Mouse (Mus musculus) lung, embryonic 16.5 days (tissue): ENCODE results near the gene Ubash3a. TPM values are rescaled to one million over a fixed set of nuclear protein-coding genes. Genes with fewer than 3 reads are reported as not detected.

Experiments
- ATAC-seq: fragments of 200-750 bp; cut with Nextera tagmentation; 2 replicates; pipeline ENCODE4 v1.8.0; 2017; ENCODE audit warnings: low read depth, mild to moderate bottlenecking, moderate library complexity
- H3K27ac ChIP-seq: fragments of 300-500 bp; sonication (generic); 2 replicates; pipeline ENCODE4 v1.5.1; 2014; ENCODE audit warnings: mild to moderate bottlenecking, control low read depth, low read length
- H3K27me3 ChIP-seq: fragments of 300-500 bp; sonication (generic); 2 replicates; pipeline ENCODE4 v1.6.1; 2014; ENCODE audit warnings: low read depth, low read length, mixed read lengths; ENCODE audit not compliant: control insufficient read depth, insufficient read depth
- H3K36me3 ChIP-seq: fragments of 300-500 bp; sonication (generic); 2 replicates; pipeline ENCODE4 v1.6.1; 2014; ENCODE audit warnings: low read length; ENCODE audit not compliant: control insufficient read depth, insufficient read depth
- H3K4me1 ChIP-seq: fragments of 300-500 bp; sonication (generic); replicated peaks from 2 replicates; pipeline ENCODE4 v1.6.1; 2014; ENCODE audit warnings: low read length, mixed read lengths; ENCODE audit not compliant: control insufficient read depth, insufficient read depth
- H3K4me2 ChIP-seq: fragments of 300-500 bp; sonication (generic); 2 replicates; pipeline ENCODE4 v1.6.1; 2014; ENCODE audit warnings: low read depth, low read length, control low read depth
- H3K4me3 ChIP-seq: fragments of 300-500 bp; sonication (generic); 2 replicates; pipeline ENCODE4 v1.5.1; 2014; ENCODE audit warnings: mild to moderate bottlenecking, low read length, control low read depth
- H3K9ac ChIP-seq: fragments of 300-500 bp; sonication (generic); 2 replicates; pipeline ENCODE4 v1.6.1; 2014; ENCODE audit warnings: low read length, control low read depth
- H3K9me3 ChIP-seq: fragments of 300-500 bp; sonication (generic); 2 replicates; pipeline ENCODE4 v1.6.1; 2016; ENCODE audit warnings: low read length; ENCODE audit not compliant: control insufficient read depth
- WGBS: fragments of 180-500 bp; shearing (Covaris S2); extraction: QIAGEN DNeasy Blood & Tissue Kit; methylation state at CpG from one replicate; pipeline ENCODE4 v1.1.7; 2014; 5-methylcytosine and 5-hydroxymethylcytosine counted together
- polyA plus RNA-seq: library from polyadenylated mRNA; unstranded; fragments of >200 nt; fragmentation: Nextera tagmentation; extraction: Ambion mirVana; gene quantifications from 2 replicates; pipeline ENCODE4 v1.2.1, GENCODE M21; 2015

The Ubash3a gene
- polyA plus RNA-seq, 1 experiment from 2014 or later, result 0.90 TPM

- Histone ChIP-seq H3K9ac (no peak overlapping the region), H3K36me3 (no peaks in the 10 kb centered on the region), H3K27me3 (no peaks in the 10 kb centered on the region), H3K4me1 (no peaks in the 10 kb centered on the region), H3K4me2 (no peak overlapping the region), H3K9me3 (no peaks in the 10 kb centered on the region), H3K4me3 (no peak overlapping the region), H3K27ac (no peak overlapping the region)
- 53% methylated on average over 5 of the region's 5 CpGs for WGBS
- no peak for ATAC-seq
Measured at GRCm38 (mm10) chr17:31253951-31254350, 46.3 kb downstream of the Ubash3a start.

- Histone ChIP-seq H3K4me1 (no peaks in the 10 kb centered on the region), H3K9me3 (no peaks in the 10 kb centered on the region), H3K4me3 (no peak overlapping the region), H3K4me2 (no peak overlapping the region), H3K36me3 (no peaks in the 10 kb centered on the region), H3K9ac (no peak overlapping the region), H3K27me3 (no peaks in the 10 kb centered on the region), H3K27ac (no peak overlapping the region)
- ATAC-seq, result peak; percentile 68
- WGBS, result 10% methylated on average over 7 of the region's 9 CpGs
Measured at GRCm38 (mm10) chr17:31254463-31254931, 46.8 kb downstream of the Ubash3a start.

- 86% methylated on average over 1 of the region's 1 CpGs for WGBS
- Histone ChIP-seq H3K4me1 (no peaks in the 10 kb centered on the region), H3K9me3 (no peaks in the 10 kb centered on the region), H3K36me3 (no peaks in the 10 kb centered on the region), H3K9ac (no peak overlapping the region), H3K27me3 (no peaks in the 10 kb centered on the region), H3K27ac (no peak overlapping the region), H3K4me3 (no peak overlapping the region), H3K4me2 (no peak overlapping the region)
- ATAC-seq, result no peak
Measured at GRCm38 (mm10) chr17:31257149-31257548, 49.5 kb downstream of the Ubash3a start.

GRCm38 (mm10) chr17:31257898-31258297, 50.2 kb downstream of the Ubash3a start:
- Histone ChIP-seq H3K4me3 (no peak overlapping the region), H3K27me3 (no peaks in the 10 kb centered on the region), H3K4me2 (no peak overlapping the region), H3K4me1 (no peaks in the 10 kb centered on the region), H3K9me3 (no peaks in the 10 kb centered on the region), H3K36me3 (no peaks in the 10 kb centered on the region), H3K27ac (no peak overlapping the region), H3K9ac (no peak overlapping the region)
- ATAC-seq, result no peak
- 82% methylated on average over 12 of the region's 12 CpGs for WGBS

- Histone ChIP-seq H3K4me3 (no peak overlapping the region), H3K4me1 (no peaks in the 10 kb centered on the region), H3K27me3 (no peaks in the 10 kb centered on the region), H3K36me3 (no peaks in the 10 kb centered on the region), H3K9me3 (no peaks in the 10 kb centered on the region), H3K27ac (no peak overlapping the region), H3K9ac (no peak overlapping the region), H3K4me2 (no peak overlapping the region)
- no peak for ATAC-seq
- 81% methylated on average over 9 of the region's 9 CpGs for WGBS
Measured at GRCm38 (mm10) chr17:31258310-31258865, 50.7 kb downstream of the Ubash3a start.

GRCm38 (mm10) chr17:31259145-31259544, 51.5 kb downstream of the Ubash3a start:
- ATAC-seq, result no peak
- no peaks in the 10 kb centered on the region for H3K27me3 ChIP-seq
- H3K9me3 ChIP-seq, result no peaks in the 10 kb centered on the region
- no peaks in the 10 kb centered on the region for H3K36me3 ChIP-seq
- no peak overlapping the region for H3K27ac ChIP-seq
- H3K4me1 ChIP-seq, result no peaks in the 10 kb centered on the region
- H3K9ac ChIP-seq, result no peak overlapping the region
- WGBS, result 72% methylated on average over 4 of the region's 4 CpGs
- H3K4me3 ChIP-seq, result no peak overlapping the region
- no peak overlapping the region for H3K4me2 ChIP-seq

GRCm38 (mm10) chr17:31259825-31260224, 52.2 kb downstream of the Ubash3a start:
- H3K9ac ChIP-seq, result no peak overlapping the region
- H3K4me3 ChIP-seq, result no peak overlapping the region
- ATAC-seq, result no peak
- H3K9me3 ChIP-seq, result no peaks in the 10 kb centered on the region
- no peaks in the 10 kb centered on the region for H3K27me3 ChIP-seq
- no peaks in the 10 kb centered on the region for H3K36me3 ChIP-seq
- H3K27ac ChIP-seq, result no peak overlapping the region
- no peak overlapping the region for H3K4me2 ChIP-seq
- WGBS, result 66% methylated on average over 4 of the region's 4 CpGs
- H3K4me1 ChIP-seq, result no peaks in the 10 kb centered on the region

GRCm38 (mm10) chr17:31260430-31260829, 52.8 kb downstream of the Ubash3a start:
- Histone ChIP-seq H3K9me3 (no peaks in the 10 kb centered on the region), H3K4me1 (no peaks in the 10 kb centered on the region), H3K4me2 (no peak overlapping the region), H3K27ac (no peak overlapping the region), H3K4me3 (no peak overlapping the region), H3K27me3 (no peaks in the 10 kb centered on the region), H3K9ac (no peak overlapping the region), H3K36me3 (no peaks in the 10 kb centered on the region)
- ATAC-seq, result no peak
- 78% methylated on average over 7 of the region's 7 CpGs for WGBS

- Histone ChIP-seq H3K27ac (no peak overlapping the region), H3K36me3 (no peaks in the 10 kb centered on the region), H3K4me1 (no peaks in the 10 kb centered on the region), H3K27me3 (no peaks in the 10 kb centered on the region), H3K4me3 (no peak overlapping the region), H3K9me3 (no peaks in the 10 kb centered on the region), H3K9ac (no peak overlapping the region), H3K4me2 (no peak overlapping the region)
- no peak for ATAC-seq
- WGBS, result 80% methylated on average over 6 of the region's 6 CpGs
Measured at GRCm38 (mm10) chr17:31261352-31261751, 53.7 kb downstream of the Ubash3a start.

GRCm38 (mm10) chr17:31262715-31263114, 55.0 kb downstream of the Ubash3a start:
- 51% methylated on average over 5 of the region's 5 CpGs for WGBS
- H3K27me3 ChIP-seq, result no peaks in the 10 kb centered on the region
- H3K4me3 ChIP-seq, result no peak overlapping the region
- H3K4me1 ChIP-seq, result no peaks in the 10 kb centered on the region
- H3K4me2 ChIP-seq, result no peak overlapping the region
- no peaks in the 10 kb centered on the region for H3K36me3 ChIP-seq
- ATAC-seq, result no peak
- H3K9me3 ChIP-seq, result no peaks in the 10 kb centered on the region
- H3K9ac ChIP-seq, result no peak overlapping the region
- no peak overlapping the region for H3K27ac ChIP-seq
